Mouse (Mus musculus) myocyte (in vitro differentiated cells): ENCODE measurements around the gene Arpc1a.

ENCODE experiments used
- CEBPB ChIP-seq: IDR thresholded peaks from 2 replicates; pipeline ENCODE4 v1.6.1; 2011; ENCODE audit warnings: mild to moderate bottlenecking, moderate library complexity; ENCODE audit not compliant: poor library complexity, insufficient read depth, severe bottlenecking
- E2F4 ChIP-seq: IDR thresholded peaks from one replicate; pipeline ENCODE4 v1.6.1; 2011; ENCODE audit warnings: mild to moderate bottlenecking, control low read depth, moderate library complexity; ENCODE audit not compliant: insufficient read depth
- MAX ChIP-seq: IDR thresholded peaks from one replicate; pipeline ENCODE4 v1.6.1; 2011; ENCODE audit warnings: low read depth, mild to moderate bottlenecking, control low read depth
- MYOG ChIP-seq, 3 experiments: IDR thresholded peaks; one replicate each; pipeline ENCODE4 v1.6.1; 2011; ENCODE audit warnings: control low read depth in 2 of 3, low read depth in 2 of 3, mild to moderate bottlenecking in 2 of 3; ENCODE audit not compliant: insufficient read length in 2 of 3, control insufficient read depth in 1 of 3, insufficient read depth in 1 of 3
- POLR2A ChIP-seq: IDR thresholded peaks from one replicate; pipeline ENCODE4 v1.6.1; 2011; ENCODE audit warnings: low read depth, mild to moderate bottlenecking, control low read depth, moderate library complexity; ENCODE audit not compliant: insufficient read length
- TCF3 ChIP-seq: IDR thresholded peaks from one replicate; pipeline ENCODE4 v1.6.1; 2011; ENCODE audit warnings: low read depth, control low read depth; ENCODE audit not compliant: insufficient read length
- USF1 ChIP-seq: IDR thresholded peaks from one replicate; pipeline ENCODE4 v1.6.1; 2011; ENCODE audit warnings: low read depth, mild to moderate bottlenecking, control low read depth, moderate library complexity

- TF ChIP-seq TCF3 = no peak
- TF ChIP-seq POLR2A = no peak
- TF ChIP-seq USF1 = no peak
- no peak for TF ChIP-seq CEBPB
- no peak for TF ChIP-seq E2F4
- no peak for TF ChIP-seq MYOG (IDR thresholded peaks at IDR 0.05; ENCODE audit: control insufficient read depth in 1 of 3, insufficient read depth in 1 of 3, insufficient read length in 2 of 3, low read depth in 2 of 3)
- TF ChIP-seq MAX = no peak
Measured at GRCm38 (mm10) chr5:145149294-145149693, 65.7 kb downstream of the Arpc1a start.
